Mouse (Mus musculus): ENCODE results near the gene Pou6f1.
"Not testable (repeated sequence)": the region's sequence is repeated elsewhere in the genome, so short reads cannot be mapped to it uniquely, and the experiment has no call there.

Gene Pou6f1

DNA sequence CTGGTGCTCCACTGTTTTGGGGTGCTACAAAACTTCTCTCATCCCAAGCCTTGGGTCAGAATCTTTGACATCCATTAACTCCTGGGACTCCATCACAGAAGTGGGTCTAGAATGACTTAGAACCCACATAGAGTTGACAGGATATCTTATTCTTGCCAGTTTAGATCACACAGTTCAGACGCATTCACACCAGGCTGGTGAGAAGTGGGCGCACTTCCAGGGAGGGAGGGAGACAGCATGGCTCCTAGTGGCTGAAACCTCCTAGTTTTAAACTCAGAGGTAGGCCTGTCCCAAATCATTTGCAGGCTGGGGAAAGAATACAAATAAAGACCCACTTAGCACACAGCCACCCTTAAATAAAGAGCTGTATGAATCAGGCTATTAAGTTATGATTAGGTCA lies 25.4 kb downstream of the Pou6f1 start:
- peak; percentile 68 to 74 for DNase-seq

DNA sequence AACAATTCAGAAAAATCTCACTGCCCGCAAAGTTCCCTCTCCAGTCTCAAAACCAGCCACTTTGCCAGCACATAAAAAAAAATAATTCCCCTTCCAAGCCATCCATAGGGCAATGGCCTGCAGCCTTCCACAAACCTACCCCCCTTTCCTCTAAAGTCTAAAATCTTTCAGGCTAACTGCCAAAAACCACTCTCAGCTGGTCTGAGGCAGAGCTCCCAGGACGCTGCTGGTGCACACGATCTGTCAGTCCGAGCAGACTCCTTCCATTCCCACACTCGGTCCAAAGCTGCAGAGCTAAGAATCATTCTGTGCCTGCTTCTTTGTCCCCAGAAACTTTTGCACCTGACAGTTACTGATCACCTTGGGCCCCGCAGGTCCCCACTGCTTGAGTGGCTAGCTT lies 25.8 kb downstream of the Pou6f1 start:
- peak; percentile 22 to 40 for DNase-seq

DNA sequence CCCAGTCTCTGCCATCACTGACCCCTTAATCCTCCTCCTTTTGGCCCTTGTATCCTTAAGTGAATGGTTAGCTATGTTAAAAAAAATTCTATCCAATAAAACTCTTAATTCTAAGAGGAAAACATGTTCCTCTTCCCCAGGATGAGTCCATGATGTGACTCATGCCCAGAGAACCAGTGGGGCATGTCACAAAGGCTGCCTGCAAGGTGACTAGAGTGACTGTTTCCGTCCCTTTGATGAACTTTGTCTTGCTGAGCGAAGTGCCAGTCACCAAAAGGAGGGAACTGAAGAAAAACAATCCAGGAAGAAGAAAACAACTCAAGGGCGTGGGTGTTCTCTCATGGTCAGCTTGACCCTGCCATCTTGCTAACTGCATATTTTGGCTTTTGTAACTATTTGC lies 30.5 kb downstream of the Pou6f1 start:
- no peak for DNase-seq

DNA sequence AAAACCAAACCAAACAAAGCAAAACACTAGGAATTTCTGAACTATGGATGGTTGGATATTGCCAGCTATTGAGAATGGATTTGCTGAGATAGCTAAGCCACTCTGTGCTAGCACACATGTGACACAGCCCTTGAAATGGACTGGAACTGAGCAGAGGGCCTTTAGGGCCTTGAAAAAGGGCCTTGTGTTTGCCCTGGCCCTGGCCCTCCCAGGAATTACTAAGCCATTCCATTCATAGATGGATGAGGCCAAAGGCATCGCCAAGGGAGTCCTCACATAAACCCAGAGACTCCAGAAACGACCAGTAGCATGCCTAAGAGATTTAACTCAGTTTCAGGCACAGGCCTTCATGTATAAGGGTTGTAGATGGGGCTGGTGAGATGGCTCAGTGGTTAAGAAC lies 33.3 kb downstream of the Pou6f1 start:
- DNase-seq, result no peak

- no peak for DNase-seq
These were observed 41.9 kb downstream of the Pou6f1 start for GRCm38 (mm10) chr15:100557705-100558433.

GRCm38 (mm10) chr15:100556378-100556777 lies 43.4 kb downstream of the Pou6f1 start:
- no peak for DNase-seq

- DNase-seq, result peak; percentile 56 to 64
These were observed 43.8 kb downstream of the Pou6f1 start for GRCm38 (mm10) chr15:100555965-100556364.

DNA sequence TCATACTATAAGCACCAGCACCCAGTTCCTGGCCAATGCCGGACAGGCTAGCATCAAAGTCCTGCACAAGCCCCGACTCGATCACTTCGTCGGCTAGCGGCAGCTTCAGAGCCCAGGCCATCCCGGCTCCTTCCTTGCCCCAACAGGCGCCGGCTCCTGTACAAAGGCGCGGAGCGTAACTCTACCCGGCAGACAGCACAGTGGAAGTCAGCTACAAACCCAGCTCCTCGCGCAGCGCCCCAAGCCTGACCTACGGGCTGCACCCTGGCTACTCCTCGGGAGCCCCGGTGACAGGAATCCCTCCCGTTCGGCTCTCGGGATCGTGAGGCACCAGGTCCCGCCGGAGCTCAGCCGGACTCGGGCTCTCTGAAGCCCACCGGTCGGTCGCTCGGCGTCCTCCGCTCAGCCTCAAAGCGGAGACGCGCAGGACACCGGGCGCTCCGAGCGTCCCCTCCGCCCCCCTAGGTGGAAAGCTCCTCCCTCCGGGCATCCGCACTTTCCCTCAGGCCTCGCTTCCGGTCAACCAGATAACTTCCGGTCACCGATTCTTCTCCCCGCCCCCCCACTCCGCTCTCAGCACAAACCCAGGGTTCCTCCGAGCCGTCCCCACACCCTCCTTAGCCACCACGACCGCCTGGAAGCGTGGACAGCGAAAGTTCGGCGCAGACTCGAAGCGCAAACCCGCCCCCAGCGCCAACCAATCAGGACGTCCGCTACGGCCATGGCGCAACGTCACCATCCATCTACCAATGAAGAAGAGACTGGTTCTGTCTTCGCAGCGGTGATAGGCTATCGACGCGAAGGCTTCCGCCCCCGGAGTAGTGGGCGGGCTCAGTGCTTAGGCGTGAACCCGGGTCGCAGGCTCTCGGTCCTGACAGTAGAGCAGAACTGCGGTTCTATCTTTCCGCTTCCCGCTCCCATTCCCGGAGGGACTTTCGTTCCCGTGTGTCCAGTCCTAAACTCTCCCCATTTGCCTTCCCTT lies 48.2 kb downstream of the Pou6f1 start, which contains the start of gene Tfcp2:
Gene Tfcp2 (minus strand): TSS at position 683 of the 982 bp plus-strand sequence.
- DNase-seq, result peak; percentile 99

DNA sequence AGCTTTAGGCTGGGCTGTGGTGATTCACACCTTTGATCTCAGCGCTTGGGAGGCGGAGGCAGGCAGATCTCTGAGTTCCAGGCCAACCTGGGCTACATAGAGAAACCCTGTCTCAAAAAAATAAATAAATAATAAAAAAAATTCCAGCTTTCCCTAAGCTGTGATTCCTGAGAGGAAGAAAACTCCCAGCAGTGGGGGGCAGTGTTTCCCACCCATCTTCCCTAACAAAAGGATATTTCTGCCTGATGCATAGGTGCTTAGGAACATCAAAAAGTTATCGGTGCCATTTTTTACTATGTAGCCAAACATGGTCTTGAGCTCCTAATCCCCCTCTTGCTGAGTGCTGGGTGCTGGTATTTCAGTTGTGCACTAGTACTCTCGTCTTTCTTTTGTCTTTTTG lies 49.5 kb downstream of the Pou6f1 start:
- peak; percentile 33 to 39 for DNase-seq

DNA sequence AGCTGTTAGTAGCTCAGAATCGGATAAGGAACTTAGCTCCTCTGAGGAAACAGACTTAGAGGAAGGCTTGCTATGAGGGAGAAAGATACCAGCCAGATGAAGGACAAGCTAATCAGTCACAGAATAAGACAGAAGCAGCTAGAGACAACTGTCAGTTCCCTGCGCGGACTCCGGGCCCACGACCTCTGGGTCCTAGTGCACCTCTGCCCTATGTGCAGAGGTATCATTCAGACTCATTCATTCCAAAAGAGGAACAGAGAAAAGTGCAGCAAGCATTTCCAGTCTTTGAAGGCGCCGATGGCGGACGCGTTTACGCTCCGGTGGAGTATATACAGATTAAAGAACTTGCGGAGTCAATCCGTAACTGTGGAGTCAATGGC lies 56.1 kb downstream of the Pou6f1 start:
- not testable (repeated sequence) for DNase-seq

- DNase-seq, result not testable (repeated sequence)
These were observed 56.7 kb downstream of the Pou6f1 start for GRCm38 (mm10) chr15:100542876-100543650.

DNA sequence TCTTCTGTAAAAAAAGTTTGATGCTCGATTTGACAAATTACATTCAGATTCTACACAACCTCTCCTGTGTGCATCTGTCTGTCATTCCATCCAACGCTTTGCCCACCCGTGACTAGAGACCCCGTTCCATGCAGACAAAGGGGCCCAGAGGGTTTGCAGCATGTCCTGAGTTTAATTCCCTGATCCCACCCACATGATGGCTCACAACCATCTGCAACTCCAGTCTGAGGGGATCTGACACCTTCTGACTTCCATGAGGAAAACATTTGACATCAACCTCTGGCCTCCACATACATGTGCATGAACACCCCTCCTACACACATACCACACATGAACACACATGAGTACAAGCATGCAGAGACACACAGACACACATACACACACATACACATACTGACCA lies 58.4 kb downstream of the Pou6f1 start:
- no peak for DNase-seq

- DNase-seq, result not testable (repeated sequence)
These were observed 58.8 kb downstream of the Pou6f1 start for GRCm38 (mm10) chr15:100541001-100541400.

GRCm38 (mm10) chr15:100539411-100539810 lies 60.4 kb downstream of the Pou6f1 start:
- DNase-seq, result no peak

DNA sequence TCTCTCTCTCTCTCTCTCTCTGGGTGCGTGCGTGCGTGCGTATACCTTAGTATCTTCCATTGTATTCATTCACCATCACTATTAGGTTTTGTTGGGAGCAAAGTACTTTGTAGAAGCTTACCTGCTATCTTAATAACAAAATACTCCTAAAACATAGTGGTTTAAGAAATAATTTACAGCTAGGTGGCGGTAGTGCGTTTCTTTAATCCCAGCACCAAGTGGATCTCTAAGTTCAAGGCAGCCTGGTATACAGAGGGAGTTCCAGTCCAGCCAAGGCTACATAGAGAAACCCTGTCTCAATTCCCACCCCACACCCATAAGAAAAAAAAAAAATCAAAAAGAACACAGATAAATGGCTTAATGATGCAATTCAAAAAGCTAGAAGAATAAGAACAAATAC lies 61.9 kb downstream of the Pou6f1 start:
- DNase-seq, result peak; percentile 44 to 73

DNA sequence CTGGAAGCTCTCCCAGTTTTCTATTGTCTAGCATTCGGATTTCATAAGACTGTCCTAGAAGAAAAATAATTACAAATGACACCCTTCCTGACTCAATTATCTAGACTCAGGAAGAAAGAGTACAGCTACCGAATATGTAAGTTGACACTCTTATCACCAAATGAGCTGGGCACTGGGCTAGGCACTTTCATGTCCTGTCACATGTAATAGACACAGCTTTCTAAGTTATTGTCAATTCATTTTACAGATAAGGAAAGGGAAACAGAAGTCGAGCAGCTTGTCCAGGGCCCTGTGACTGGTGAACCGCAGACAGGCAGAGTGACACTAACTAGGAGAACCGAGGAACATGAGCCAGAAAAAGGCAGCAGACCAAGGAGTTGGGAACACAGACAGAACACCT lies 71.9 kb downstream of the Pou6f1 start:
- DNase-seq, result no peak

DNA sequence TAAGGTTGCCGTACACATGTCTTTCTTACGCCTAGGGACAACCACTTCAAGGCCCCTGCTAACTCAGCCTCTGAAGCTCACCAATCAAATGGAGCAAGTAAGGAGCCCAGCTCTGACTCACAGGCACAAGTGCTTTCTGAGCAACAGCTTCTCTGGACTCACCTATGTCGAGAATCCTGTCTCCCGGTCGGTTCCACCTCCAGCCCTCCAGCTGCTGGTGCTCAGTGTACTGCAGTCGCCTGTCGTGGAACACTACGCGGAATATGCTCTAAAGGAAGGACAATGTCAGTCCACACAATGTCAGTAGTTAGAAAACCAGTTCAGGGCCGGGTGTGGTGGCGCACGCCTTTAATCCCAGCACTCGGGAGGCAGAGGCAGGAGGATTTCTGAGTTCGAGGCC lies 74.4 kb downstream of the Pou6f1 start:
- no peak for DNase-seq
